Mouse (Mus musculus): Measurements from ENCODE around the gene Txn2. TPM values are rescaled to one million over a fixed set of nuclear protein-coding genes. Genes with fewer than 3 reads are reported as not detected.

Txn2 gene
- polyA plus RNA-seq, 1 experiment from 2014 or later: 225 TPM

- no peak for ATAC-seq (ENCODE audit: insufficient number of reproducible peaks, low FRiP score, low TSS enrichment, low read depth)
- H3K4me3 ChIP-seq (replicated peaks): no peak overlapping the region
- WGBS: 80% methylated on average over 4 of the region's 4 CpGs
- no peaks in the 10 kb centered on the region for H3K9me3 ChIP-seq (replicated peaks)
- no peak overlapping the region for H3K27ac ChIP-seq (replicated peaks)
- no peak overlapping the region for H3K9ac ChIP-seq
- H3K27me3 ChIP-seq: no peaks in the 10 kb centered on the region
- H3K4me1 ChIP-seq: peaks cover 27% of the 10 kb centered on the region
- H3K36me3 ChIP-seq: no peaks in the 10 kb centered on the region
- no peak overlapping the region for H3K4me2 ChIP-seq (replicated peaks)
Measured at GRCm38 (mm10) chr15:77885945-77886344, 42.9 kb downstream of the Txn2 start.

- Histone ChIP-seq H3K4me3 (replicated peaks) (no peak overlapping the region), H3K36me3 (no peaks in the 10 kb centered on the region), H3K27ac (replicated peaks) (no peak overlapping the region), H3K4me2 (replicated peaks) (no peak overlapping the region), H3K27me3 (no peaks in the 10 kb centered on the region), H3K4me1 (peaks cover 27% of the 10 kb centered on the region), H3K9ac (no peak overlapping the region), H3K9me3 (replicated peaks) (no peaks in the 10 kb centered on the region)
- WGBS: 77% methylated on average over 6 of the region's 6 CpGs
- ATAC-seq (ENCODE audit: insufficient number of reproducible peaks, low FRiP score, low TSS enrichment, low read depth): no peak
Measured at GRCm38 (mm10) chr15:77885159-77885558, 43.6 kb downstream of the Txn2 start.

- H3K27ac ChIP-seq (replicated peaks): peak overlapping the region; percentile 65
- H3K36me3 ChIP-seq: no peaks in the 10 kb centered on the region
- ATAC-seq (ENCODE audit: insufficient number of reproducible peaks, low FRiP score, low TSS enrichment, low read depth): no peak
- WGBS: 70% methylated on average over 4 of the region's 4 CpGs
- no peak overlapping the region for H3K4me3 ChIP-seq (replicated peaks)
- H3K4me2 ChIP-seq (replicated peaks): no peak overlapping the region
- H3K9me3 ChIP-seq (replicated peaks): no peaks in the 10 kb centered on the region
- H3K27me3 ChIP-seq: no peaks in the 10 kb centered on the region
- no peak overlapping the region for H3K9ac ChIP-seq
- H3K4me1 ChIP-seq: peaks cover 27% of the 10 kb centered on the region
Measured at GRCm38 (mm10) chr15:77883697-77884010, 45.2 kb downstream of the Txn2 start.

GRCm38 (mm10) chr15:77882797-77883696, 45.8 kb downstream of the Txn2 start:
- no peak overlapping the region for H3K4me2 ChIP-seq (replicated peaks)
- H3K27me3 ChIP-seq: no peaks in the 10 kb centered on the region
- H3K9ac ChIP-seq: no peak overlapping the region
- no peaks in the 10 kb centered on the region for H3K36me3 ChIP-seq
- H3K4me3 ChIP-seq (replicated peaks): no peak overlapping the region
- peak overlapping the region; percentile 65 for H3K27ac ChIP-seq (replicated peaks)
- peak; percentile 71 for ATAC-seq (ENCODE audit: insufficient number of reproducible peaks, low FRiP score, low TSS enrichment, low read depth)
- no peaks in the 10 kb centered on the region for H3K9me3 ChIP-seq (replicated peaks)
- H3K4me1 ChIP-seq: peaks cover 23% of the 10 kb centered on the region
- 16% methylated on average over 16 of the region's 17 CpGs for WGBS

DNA sequence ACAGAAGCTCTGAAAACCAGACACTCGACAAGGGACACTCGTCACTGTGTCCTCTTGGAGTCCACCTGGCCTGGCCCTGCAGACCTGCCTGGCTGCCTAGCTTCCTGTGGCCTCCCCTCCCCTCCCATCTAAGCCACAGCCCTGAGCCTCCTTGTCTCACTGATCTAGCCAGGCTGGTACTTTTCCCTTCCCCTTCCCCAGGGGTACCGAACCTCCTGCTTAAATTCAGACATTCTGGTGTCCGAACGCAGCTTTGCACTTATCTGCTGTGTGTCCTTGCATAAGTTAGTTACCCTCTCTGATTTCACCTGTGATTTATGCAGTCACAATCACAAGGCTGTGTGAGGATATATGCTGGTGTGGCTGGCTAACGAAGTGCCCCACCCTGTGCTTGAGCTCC, 46.5 kb downstream of the Txn2 start:
- no peaks in the 10 kb centered on the region for H3K36me3 ChIP-seq
- no peak for ATAC-seq (ENCODE audit: insufficient number of reproducible peaks, low FRiP score, low TSS enrichment, low read depth)
- WGBS: 57% methylated on average over 6 of the region's 6 CpGs
- H3K4me3 ChIP-seq (replicated peaks): no peak overlapping the region
- H3K27ac ChIP-seq (replicated peaks): peak overlapping the region; percentile 65
- peaks cover 23% of the 10 kb centered on the region for H3K4me1 ChIP-seq
- no peaks in the 10 kb centered on the region for H3K9me3 ChIP-seq (replicated peaks)
- H3K9ac ChIP-seq: no peak overlapping the region
- H3K27me3 ChIP-seq: no peaks in the 10 kb centered on the region
- no peak overlapping the region for H3K4me2 ChIP-seq (replicated peaks)

DNA sequence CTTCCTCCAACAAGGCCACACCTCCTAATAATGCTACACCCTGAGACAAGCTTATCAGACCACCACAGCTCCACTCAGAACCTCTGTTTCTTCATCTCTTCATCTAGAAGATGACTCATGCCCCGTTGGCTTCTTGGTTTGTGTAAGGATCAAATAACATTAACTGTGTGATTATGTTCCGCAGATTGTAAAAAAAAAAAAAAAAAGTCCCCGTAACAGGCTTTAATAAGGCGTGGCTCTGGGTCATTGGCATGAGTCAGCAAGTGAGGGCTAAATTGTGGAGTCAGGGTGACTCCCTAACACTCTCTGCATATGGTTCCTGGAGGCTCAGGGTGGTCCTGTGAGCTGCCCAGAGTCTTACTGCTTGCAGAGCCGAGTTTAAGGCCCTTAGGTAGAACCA, 47.1 kb downstream of the Txn2 start:
- no peaks in the 10 kb centered on the region for H3K27me3 ChIP-seq
- peaks cover 23% of the 10 kb centered on the region for H3K4me1 ChIP-seq
- ATAC-seq (ENCODE audit: insufficient number of reproducible peaks, low FRiP score, low TSS enrichment, low read depth): no peak
- no peaks in the 10 kb centered on the region for H3K36me3 ChIP-seq
- H3K4me3 ChIP-seq (replicated peaks): no peak overlapping the region
- WGBS: 28% methylated on average over 5 of the region's 5 CpGs
- H3K27ac ChIP-seq (replicated peaks): peak overlapping the region; percentile 60
- no peak overlapping the region for H3K4me2 ChIP-seq (replicated peaks)
- no peaks in the 10 kb centered on the region for H3K9me3 ChIP-seq (replicated peaks)
- H3K9ac ChIP-seq: no peak overlapping the region

- Histone ChIP-seq H3K27me3 (no peaks in the 10 kb centered on the region), H3K9ac (no peak overlapping the region), H3K4me3 (replicated peaks) (no peak overlapping the region), H3K36me3 (no peaks in the 10 kb centered on the region), H3K27ac (replicated peaks) (no peak overlapping the region), H3K4me1 (peaks cover 23% of the 10 kb centered on the region), H3K9me3 (replicated peaks) (no peaks in the 10 kb centered on the region), H3K4me2 (replicated peaks) (no peak overlapping the region)
- WGBS: 81% methylated on average over 5 of the region's 5 CpGs
- no peak for ATAC-seq (ENCODE audit: insufficient number of reproducible peaks, low FRiP score, low TSS enrichment, low read depth)
Measured at GRCm38 (mm10) chr15:77880738-77881137, 48.1 kb downstream of the Txn2 start.

- no peak overlapping the region for H3K27ac ChIP-seq (replicated peaks)
- H3K27me3 ChIP-seq: no peaks in the 10 kb centered on the region
- H3K4me1 ChIP-seq: peaks cover 23% of the 10 kb centered on the region
- no peaks in the 10 kb centered on the region for H3K9me3 ChIP-seq (replicated peaks)
- ATAC-seq (ENCODE audit: insufficient number of reproducible peaks, low FRiP score, low TSS enrichment, low read depth): no peak
- H3K9ac ChIP-seq: no peak overlapping the region
- no peak overlapping the region for H3K4me3 ChIP-seq (replicated peaks)
- no peak overlapping the region for H3K4me2 ChIP-seq (replicated peaks)
- no peaks in the 10 kb centered on the region for H3K36me3 ChIP-seq
- 80% methylated on average over 3 of the region's 3 CpGs for WGBS
Measured at GRCm38 (mm10) chr15:77879756-77880155, 49.0 kb downstream of the Txn2 start.

DNA sequence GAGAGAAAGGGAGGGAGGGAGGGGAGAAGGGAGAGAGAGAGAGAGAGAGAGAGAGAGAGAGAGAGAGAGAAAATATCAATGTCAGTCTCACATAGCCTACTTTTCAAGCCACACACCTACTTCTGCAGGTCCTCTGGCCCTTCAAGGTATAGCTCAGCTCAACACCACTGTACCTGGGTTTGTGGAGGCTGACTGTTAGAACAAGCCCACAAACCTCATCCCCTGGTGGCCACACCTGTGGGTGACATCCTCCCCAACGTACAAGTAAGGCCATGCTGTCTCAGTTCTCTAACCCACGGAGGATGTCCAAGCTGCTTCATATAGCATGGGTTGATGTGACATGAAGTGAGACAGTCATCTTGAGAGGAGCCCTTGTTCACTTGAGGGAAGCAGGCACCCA, 51.6 kb downstream of the Txn2 start:
- WGBS: 70% methylated on average over 2 of the region's 2 CpGs
- no peak overlapping the region for H3K4me3 ChIP-seq (replicated peaks)

GRCm38 (mm10) chr15:77876716-77877115, 52.1 kb downstream of the Txn2 start:
- 79% methylated on average over 3 of the region's 3 CpGs for WGBS
- H3K4me1 ChIP-seq: 0 out of 2 replicates have a peak, but pooled peaks cover 3% of the 10 kb centered on the region
- H3K27ac ChIP-seq (replicated peaks): no peak overlapping the region
- H3K4me3 ChIP-seq (replicated peaks): no peak overlapping the region
- ATAC-seq (ENCODE audit: insufficient number of reproducible peaks, low FRiP score, low TSS enrichment, low read depth): 0 out of 2 replicates have a peak, but pooled peaks have one; percentile 24
- H3K4me2 ChIP-seq (replicated peaks): no peak overlapping the region
- no peaks in the 10 kb centered on the region for H3K27me3 ChIP-seq
- H3K36me3 ChIP-seq: no peaks in the 10 kb centered on the region
- no peaks in the 10 kb centered on the region for H3K9me3 ChIP-seq (replicated peaks)
- H3K9ac ChIP-seq: no peak overlapping the region

More for the DNA sequence above, 51.6 kb downstream of the Txn2 start:
- Histone ChIP-seq H3K27ac (replicated peaks) (no peak overlapping the region), H3K27me3 (no peaks in the 10 kb centered on the region), H3K4me2 (replicated peaks) (no peak overlapping the region), H3K36me3 (no peaks in the 10 kb centered on the region), H3K9me3 (replicated peaks) (no peaks in the 10 kb centered on the region), H3K9ac (no peak overlapping the region), H3K4me1 (peaks cover 8% of the 10 kb centered on the region; the same call in 1 of the 2 replicates)
- no peak for ATAC-seq (ENCODE audit: insufficient number of reproducible peaks, low FRiP score, low TSS enrichment, low read depth)

GRCm38 (mm10) chr15:77875953-77876352, 52.9 kb downstream of the Txn2 start:
- Histone ChIP-seq H3K27me3 (no peaks in the 10 kb centered on the region), H3K27ac (replicated peaks) (no peak overlapping the region), H3K4me3 (replicated peaks) (no peak overlapping the region), H3K9ac (no peak overlapping the region), H3K4me1 (no peaks in the 10 kb centered on the region), H3K9me3 (replicated peaks) (no peaks in the 10 kb centered on the region), H3K4me2 (replicated peaks) (no peak overlapping the region), H3K36me3 (no peaks in the 10 kb centered on the region)
- WGBS: 89% methylated on average over 6 of the region's 6 CpGs
- no peak for ATAC-seq (ENCODE audit: insufficient number of reproducible peaks, low FRiP score, low TSS enrichment, low read depth)

- WGBS: 92% methylated on average over 9 of the region's 9 CpGs
- Histone ChIP-seq H3K27me3 (no peaks in the 10 kb centered on the region), H3K9me3 (replicated peaks) (no peaks in the 10 kb centered on the region), H3K36me3 (no peaks in the 10 kb centered on the region), H3K27ac (replicated peaks) (no peak overlapping the region), H3K4me3 (replicated peaks) (no peak overlapping the region), H3K9ac (no peak overlapping the region), H3K4me2 (replicated peaks) (no peak overlapping the region), H3K4me1 (no peaks in the 10 kb centered on the region)
- ATAC-seq (ENCODE audit: insufficient number of reproducible peaks, low FRiP score, low TSS enrichment, low read depth): no peak
Measured at GRCm38 (mm10) chr15:77874807-77875206, 54.0 kb downstream of the Txn2 start.

Measured in embryonic facial prominence, embryonic 15.5 days (tissue).